Mouse (Mus musculus) ES-Bruce4 (cell line): Measurements from ENCODE around the gene Ttll6.

Experiments used
- CTCF ChIP-seq: IDR thresholded peaks from one replicate; pipeline ENCODE4 v1.8.1; 2011; ENCODE audit warnings: low read depth, low read length
- EP300 ChIP-seq: IDR thresholded peaks from 2 replicates; pipeline ENCODE4 v1.6.1; 2011; ENCODE audit warnings: low read depth, low read length; ENCODE audit not compliant: insufficient read depth
- POLR2A ChIP-seq: IDR thresholded peaks from one replicate; pipeline ENCODE4 v1.8.1; 2011; ENCODE audit warnings: low read length; ENCODE audit not compliant: insufficient read depth

DNA sequence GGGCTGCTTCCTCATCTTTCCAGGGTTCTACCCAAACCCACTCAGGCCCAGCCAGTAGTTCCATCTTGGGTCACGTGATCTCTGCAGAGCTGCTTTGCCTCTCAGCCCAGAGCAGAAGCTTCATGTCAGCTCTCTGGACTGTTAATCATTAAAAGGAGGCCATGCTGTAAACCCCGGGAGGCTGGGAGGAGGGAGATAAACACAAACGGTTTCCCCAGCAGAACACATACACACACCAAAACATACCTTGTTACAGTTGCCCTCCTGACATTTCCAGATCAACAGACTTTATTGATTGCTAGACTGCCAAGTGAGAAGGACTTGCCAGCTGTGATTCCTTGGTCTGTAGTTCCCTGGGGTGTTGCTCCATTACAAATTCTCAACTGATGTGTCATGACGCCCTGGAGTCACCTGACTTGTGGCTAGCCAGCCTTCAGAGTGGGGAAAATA is 7.2 kb downstream of the Ttll6 start:
- TF ChIP-seq CTCF (no peak), POLR2A (no peak), EP300 (no peak)
